Mouse (Mus musculus) spleen, postnatal 10 days (tissue): Measurements from ENCODE around the gene Rfc5.
"Not testable (repeated sequence)": the region's sequence is repeated elsewhere in the genome, so short reads cannot be mapped to it uniquely, and the experiment has no call there.

Source experiments
- DNase-seq, 2 experiments: peaks; one replicate each; pipeline ENCODE4 v3.0.0; 2021 to 2022; ENCODE audit warnings: low spot score in 2 of 2

The Rfc5 gene

DNA sequence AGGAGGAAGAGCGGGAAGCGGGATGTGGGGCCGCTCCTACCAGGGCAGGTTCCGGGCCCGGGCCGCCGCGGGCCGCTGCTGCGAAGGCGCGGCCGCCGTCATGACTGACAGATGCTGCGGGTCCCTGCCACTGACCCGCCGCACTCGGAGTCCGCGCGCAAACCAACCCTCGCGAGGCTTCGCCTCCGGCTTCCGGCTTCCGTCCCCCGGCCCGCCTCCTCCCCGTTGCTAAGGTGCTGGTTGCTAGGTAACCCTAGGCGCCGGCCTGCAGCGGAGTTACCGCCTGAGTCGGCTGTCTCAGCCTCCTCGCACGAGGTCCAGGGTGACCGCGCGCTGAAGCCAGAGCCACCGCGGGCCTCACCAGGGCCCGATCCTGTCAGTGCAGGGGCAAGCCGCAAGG lies at the start of gene Rfc5:
Gene Rfc5, minus strand, starts transcription at position 171 of the 400 bp plus-strand sequence.
- DNase-seq, result peak; percentile 85 to 96

DNA sequence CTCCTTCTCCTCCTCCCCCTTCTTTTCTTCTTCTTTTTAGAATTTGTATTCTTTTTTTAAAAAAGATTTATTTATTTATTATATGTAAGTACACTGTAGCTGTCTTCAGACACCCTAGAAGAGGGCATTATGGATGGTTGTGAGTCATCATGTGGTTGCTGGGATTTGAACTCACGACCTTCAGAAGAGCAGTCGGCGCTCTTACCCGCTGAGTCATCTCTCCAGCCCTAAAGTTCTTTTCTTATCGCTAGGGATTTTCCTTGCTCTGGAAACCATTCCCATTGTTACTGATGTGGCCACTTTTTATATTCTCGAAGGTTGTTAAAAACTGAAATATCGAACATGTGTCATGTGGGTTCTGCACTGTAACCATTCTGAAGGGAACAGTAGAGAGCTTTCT lies 44.7 kb upstream of the Rfc5 start:
- not testable (repeated sequence) for DNase-seq

DNA sequence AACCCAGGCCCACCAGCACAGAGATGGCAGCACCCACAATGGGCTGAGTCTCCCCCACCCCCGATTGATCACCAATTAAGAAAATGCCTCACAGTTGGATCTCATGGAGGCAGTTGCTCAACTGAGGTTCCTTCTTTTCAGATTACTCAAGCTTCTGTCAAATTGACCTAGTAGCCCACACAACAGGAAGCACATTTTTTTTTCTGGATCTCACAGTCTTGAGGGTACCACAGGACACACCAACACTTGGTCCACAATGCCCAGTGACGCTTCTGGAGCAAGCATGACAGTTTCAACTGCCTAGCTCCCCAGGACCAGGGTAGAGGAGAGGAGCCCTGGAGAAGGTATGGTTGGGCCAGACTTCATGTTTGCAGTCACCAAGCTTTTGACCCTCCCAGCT lies 28.6 kb upstream of the Rfc5 start:
- DNase-seq, result no peak

DNA sequence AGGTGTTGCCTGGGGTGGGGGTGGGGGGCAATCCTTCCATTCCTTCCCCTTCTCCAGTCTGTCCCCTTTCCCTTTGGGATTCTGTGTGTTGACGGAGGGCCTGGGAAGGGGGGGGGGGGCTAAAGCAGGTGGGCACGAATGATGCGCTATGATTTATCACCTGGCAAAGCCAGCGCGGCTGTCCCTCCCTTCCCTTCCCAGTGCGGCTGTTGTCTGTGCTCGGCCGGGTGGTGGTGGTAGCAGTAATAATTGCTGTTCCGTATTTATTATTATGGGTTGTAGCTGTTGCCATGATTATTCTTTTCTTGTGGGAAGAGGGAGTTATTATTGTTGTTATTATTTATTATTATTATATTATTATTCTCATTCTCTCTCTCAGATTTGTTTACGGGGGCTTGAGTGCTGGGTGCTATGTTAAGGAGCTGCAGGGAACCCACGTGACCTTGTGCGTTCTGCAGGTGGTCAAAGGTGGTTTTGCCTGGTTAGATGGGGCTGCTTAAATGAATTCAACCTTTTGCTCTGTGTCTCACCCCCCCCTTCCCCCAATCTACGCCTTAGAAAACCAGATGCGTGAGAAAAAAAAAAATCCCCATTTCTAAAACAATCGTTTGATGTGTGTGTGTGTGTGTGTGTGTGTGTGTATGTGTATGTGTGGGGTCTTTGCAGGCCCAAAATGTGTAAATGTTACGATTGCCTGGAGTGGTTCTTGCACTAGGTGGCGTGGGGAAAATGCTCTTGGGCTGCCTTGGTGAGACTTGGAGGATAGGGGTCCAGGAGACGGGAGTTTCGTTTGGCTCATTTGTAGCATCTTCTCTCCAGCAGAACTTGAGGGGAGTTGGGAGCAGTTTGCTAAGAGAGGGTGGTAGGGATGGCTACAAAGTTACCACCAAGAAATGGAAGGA lies 26.4 kb upstream of the Rfc5 start:
- no peak for DNase-seq

GRCm38 (mm10) chr5:117414611-117415010 lies 25.8 kb upstream of the Rfc5 start:
- DNase-seq, result no peak

GRCm38 (mm10) chr5:117413507-117414501 lies 25.0 kb upstream of the Rfc5 start, which contains the start of gene Ksr2:
Ksr2 (plus strand) TSS chr5:117414000.
- DNase-seq, result peak; percentile 6 to 35

DNA sequence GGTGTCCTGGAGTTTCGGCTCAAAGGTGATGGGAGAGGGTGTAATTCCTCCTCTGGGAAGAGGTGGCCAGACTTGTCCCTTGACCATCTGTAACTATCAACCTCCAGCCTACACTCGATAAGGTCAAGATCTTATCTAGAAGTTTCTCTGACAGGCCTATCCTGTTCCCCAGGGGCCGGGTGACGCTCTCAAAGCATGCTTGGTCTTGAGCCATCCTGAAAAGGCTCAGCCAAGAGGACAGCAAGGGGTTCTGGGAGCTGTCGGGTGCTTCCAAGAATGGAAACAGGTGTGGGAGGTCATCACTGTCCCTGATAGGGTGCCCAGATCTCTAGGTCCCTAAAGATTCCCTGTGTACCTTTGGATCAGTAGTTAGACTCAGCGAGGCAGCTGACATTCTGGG lies 20.5 kb upstream of the Rfc5 start:
- DNase-seq, result no peak

DNA sequence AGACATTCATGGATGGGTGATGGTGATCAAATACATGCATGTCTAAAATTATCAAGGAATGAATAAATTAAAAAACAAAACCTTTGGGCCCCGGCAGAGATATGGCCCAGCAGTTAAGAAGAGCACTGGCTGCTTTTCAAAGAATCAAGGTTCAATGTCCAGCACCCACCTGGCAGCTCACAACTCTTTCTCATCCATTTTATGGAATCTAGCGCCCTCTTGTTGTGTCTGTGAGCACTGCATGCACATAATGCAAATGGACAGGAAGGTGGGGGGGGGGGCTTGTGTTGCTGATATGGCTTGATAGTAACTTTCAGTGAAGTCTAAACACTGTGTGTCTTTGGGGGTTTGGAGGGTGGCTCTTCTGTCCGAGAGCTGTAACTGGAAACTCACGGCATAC lies 19.4 kb upstream of the Rfc5 start:
- DNase-seq, result peak; percentile 21 to 51

- DNase-seq, result not testable (repeated sequence)
Observed at GRCm38 (mm10) chr5:117404671-117405070, 15.8 kb upstream of the Rfc5 start.

DNA sequence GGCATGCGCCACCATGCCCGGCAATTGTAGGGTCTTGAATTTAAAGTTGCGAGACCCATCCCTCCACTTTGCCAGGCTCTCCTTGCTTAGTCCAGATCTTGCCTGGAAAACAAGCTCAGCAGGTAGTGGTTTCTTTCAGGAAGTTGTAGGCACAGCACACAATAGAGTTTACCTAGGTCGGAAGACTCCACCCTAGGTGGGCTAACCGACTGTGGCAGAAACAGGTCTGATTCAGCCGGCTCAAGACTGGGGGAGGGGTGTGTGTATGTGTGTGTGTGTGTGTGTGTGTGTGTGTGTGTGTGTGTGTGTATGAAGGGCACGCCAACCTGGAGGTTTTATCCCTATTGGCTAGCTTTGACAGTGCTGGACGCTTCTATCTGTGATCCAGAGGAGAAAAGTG lies 14.8 kb upstream of the Rfc5 start:
- DNase-seq, result no peak

DNA sequence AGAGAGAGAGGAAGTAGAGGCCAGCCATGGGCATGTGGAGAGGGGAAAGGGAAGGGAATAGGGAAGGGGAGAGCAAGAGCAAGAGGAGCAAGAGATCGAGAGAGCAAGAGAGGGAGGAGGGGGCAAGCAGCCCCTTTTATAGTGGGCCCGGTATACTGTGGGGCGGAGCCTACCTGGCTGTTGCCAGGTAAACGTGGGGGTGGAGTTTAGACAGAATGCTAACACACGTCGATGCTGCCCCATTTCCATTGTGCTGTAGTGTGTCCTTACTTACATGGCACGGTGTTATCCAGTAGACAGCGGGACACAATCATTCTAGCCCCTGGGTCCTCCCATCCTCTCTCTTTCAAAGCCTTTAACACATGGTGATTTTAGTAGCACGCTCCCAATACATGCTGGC lies 10.4 kb upstream of the Rfc5 start:
- DNase-seq, result no peak

DNA sequence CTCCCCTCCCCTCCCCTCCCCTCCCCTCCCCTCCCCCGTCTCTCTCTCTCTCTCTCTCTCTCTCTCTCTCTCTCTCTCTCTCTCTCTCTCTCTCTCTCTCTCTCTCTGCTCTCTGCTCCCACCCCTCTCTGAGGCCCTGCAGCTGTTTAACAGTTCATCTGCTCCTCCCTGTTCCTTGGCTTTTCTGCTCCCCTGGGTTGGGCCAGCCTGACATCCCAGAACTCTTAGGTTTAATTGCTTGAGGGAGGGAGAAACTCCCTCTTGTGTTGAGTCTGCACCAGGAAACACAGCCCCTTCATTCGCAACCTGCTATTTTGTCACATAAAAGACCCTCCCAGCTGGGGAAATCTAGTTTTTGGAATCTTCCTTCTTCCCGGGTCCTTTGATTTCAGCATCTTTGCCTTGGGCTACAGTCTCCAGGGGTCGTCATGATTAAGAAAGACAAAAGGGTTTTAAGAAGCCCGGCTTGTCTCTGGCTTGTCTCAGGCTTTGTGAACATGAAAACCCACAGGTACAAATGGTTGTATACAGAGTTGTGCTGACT lies 9.2 kb upstream of the Rfc5 start:
- DNase-seq, result no peak

- no peak for DNase-seq
Observed at GRCm38 (mm10) chr5:117397371-117397770, 8.5 kb upstream of the Rfc5 start.

DNA sequence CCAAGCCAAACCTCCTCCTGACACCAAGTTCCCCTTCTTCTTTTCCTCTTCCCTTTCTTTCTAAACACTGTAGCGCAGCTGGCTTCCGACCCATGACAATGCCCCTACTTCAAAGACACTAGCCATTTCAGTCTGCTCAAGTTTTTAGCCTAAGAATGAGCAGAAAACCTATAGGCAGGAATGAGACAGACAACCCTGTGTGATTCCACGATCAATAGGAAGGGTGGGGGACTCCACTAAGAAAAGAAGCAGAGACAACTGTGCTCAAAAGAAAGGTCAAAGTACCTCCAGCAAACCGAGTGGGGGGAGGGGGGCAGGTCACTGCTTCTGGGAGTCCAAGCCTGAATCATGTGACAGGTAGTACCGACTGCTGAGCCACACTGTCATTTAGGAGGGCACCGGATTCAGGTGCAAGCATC lies 7.8 kb upstream of the Rfc5 start:
- DNase-seq, result no peak

GRCm38 (mm10) chr5:117395834-117396233 lies 7.0 kb upstream of the Rfc5 start:
- no peak for DNase-seq

DNA sequence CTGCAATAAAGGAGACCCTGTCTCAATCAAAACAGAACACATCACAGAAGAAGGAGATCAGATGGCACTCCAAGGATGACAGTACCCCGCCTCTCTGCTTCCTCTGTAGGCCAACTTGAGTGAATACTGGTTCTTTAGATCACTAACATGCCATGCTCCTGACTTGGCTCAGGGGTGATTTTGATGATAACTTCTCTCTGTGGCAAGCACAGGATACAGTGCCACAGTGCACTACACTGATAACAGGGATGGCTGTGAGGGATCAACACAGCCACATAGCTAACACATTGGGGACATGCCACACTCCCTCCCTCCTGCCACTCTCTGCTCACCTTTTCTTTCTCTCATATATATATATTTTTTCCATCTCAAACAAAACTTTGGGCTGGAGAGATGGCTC lies 2.0 kb upstream of the Rfc5 start:
- no peak for DNase-seq

- peak; percentile 66 to 84 for DNase-seq
Observed at GRCm38 (mm10) chr5:117388296-117388751, 523 bp downstream of the Rfc5 start.

DNA sequence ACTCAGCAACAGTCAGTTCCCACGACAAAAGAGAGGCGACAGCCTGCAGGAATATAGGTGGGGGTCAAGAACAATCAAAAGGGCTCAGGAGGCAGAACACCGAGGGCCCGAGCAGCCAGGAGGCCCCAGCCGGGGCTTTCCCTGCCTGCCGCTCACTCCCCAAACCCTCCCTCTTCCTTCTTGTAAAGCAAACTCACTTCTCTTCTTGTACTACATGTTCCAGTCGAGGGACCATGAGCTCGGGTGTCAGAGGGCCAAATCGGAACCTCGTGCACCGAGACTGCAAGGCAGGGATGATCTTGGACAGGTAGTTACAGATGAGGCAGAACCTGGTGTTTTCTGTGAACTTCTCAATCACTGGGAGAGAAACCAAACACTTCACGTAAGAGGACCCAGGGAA lies 5.6 kb downstream of the Rfc5 start:
- DNase-seq, result no peak

DNA sequence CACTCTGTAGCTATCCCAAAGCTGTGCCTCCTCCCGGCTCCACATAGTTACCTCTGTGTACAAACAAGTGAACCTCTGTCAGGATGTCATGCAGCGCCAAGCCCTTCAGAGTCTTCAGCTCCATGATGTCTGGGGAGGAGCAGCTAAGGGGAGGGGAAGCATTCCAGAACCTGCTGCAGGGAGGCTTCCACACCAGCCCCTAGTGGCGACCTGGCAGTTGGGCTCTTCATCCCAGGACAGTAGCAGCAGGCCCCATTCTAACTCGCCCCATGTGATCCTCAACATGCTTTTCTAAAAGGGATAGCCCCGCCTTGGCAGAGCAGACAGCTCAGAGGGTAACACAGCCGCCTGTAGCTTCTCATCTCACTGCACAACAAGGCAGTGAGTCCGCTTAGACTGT lies 7.1 kb downstream of the Rfc5 start:
- DNase-seq, result no peak

DNA sequence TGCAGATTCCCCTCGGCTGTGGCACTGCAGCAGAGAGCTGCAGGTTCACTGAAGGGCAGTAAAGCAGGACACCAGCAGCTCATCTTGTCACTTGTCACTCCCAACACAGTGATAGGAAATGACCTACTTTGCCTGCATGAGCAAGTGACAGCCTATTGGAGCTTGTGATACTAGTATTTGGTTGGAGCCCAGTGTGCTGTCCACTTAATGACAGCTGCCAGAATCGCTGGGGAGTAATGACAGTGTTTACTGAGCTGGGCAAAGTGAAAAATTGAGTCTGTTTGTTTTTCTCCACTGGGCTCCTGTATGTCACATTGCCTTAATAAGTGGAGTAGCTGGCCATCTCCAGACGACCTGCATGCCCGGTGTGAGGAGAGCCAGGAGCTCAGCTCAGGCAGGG lies 8.6 kb downstream of the Rfc5 start:
- DNase-seq, result no peak

DNA sequence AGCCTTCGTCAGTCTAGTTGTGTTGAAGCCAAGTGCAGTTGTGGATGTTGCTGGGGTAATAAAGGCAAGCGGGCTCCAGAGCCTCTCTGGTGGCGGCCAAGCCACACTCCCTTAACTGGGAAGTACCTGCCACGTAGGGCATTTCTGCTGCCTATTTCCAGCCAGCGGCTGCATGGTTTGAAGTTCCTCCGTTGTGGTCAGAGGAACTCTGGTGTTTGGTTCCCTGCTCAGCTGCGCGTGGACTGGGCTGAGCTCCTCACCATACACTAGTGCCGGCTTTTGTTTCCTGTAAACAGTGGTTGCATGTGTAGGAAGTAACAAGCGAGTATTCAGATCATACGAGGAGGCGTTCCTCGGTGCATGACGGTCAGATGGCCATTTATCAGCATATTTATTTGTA lies 11.1 kb downstream of the Rfc5 start:
- DNase-seq, result not testable (repeated sequence)

DNA sequence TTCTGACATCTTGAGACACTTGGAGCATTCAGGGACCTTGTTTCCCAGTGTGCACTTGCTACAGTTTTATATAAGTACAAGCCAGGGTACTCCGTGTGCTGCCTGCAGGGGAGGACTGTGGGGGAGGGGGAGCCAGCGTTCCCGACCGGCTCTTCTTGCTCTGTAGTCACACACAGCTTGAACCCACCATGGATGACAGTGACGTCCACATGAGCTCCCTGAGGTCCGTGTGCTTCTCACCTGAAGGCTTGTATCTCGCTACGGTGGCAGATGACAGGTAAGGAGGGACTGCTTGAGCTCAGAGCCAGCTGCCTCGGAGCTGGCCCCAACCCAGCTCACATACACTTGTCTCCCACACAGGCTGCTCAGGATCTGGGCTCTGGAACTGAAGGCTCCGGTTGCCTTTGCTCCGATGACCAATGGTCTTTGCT lies 12.5 kb downstream of the Rfc5 start:
- DNase-seq, result no peak
